Comparison of ENCODE assay signal across 8 mouse cellular contexts in genomic region chr11:116219885-116220284, GRCm38 (mm10). TPM values are rescaled to one million over a fixed set of nuclear protein-coding genes. Genes with fewer than 3 reads are reported as not detected.
A peak's percentile ranks its signal among the peaks of the same experiment; 100 is the strongest.
DNase-seq lines count a peak whose midpoint lies in the region; TF ChIP-seq lines count a peak whose summit lies in the region.

No protein-coding gene starts in this region.

- peak; percentile 72 to 84 for DNase-seq in heart, adult 18-20 months
- no peak for DNase-seq in heart, postnatal 25 days (ENCODE audit: low spot score)
- peak; percentile 77 for DNase-seq in ES-E14 (ENCODE audit: low read depth, low spot score)
- peak; percentile 49 to 76 for DNase-seq in cerebellum, postnatal 25 days
- no peak for DNase-seq in heart, embryonic 10.5 days (ENCODE audit: low spot score)
- peak in 1 of 2 experiments; percentile 69 for DNase-seq in layer of hippocampus, adult 2 months (ENCODE audit: low spot score in 2 of 2)
- peak; percentile 64 for DNase-seq in mesoderm, embryonic 11.5 days (ENCODE audit: low read depth, low spot score)
- peak; percentile 64 to 69 for DNase-seq in thymus, postnatal 36 days

- H3K36me3 ChIP-seq in ES-E14 (ENCODE audit: control insufficient read depth, insufficient read depth, low read length, poor library complexity, severe bottlenecking): no peaks in the 10 kb centered on the region
- H3K36me3 ChIP-seq in heart, embryonic 10.5 days: peaks cover 12% of the 10 kb centered on the region

- H3K9ac ChIP-seq in ES-E14 (ENCODE audit: insufficient read depth, low read depth, low read length, poor library complexity, severe bottlenecking): no peak overlapping the region

- H3K9me3 ChIP-seq in ES-E14 (ENCODE audit: control insufficient read depth, insufficient read depth, low read depth, low read length): no peaks in the 10 kb centered on the region
- peaks cover 8% of the 10 kb centered on the region; the same call in 1 of the 2 replicates for H3K9me3 ChIP-seq in heart, embryonic 10.5 days

- no peak overlapping the region for H3K4me3 ChIP-seq in ES-E14 (ENCODE audit: insufficient read depth in 1 of 2, low read depth in 1 of 2, low read length in 2 of 2, poor library complexity in 1 of 2, severe bottlenecking in 1 of 2)
- peak overlapping the region; percentile 1; the same call in 1 of the 2 replicates for H3K4me3 ChIP-seq in heart, embryonic 10.5 days
- no peak overlapping the region for H3K4me3 ChIP-seq in layer of hippocampus, adult 2 months

- H3K4me1 ChIP-seq in ES-E14 (ENCODE audit: control insufficient read depth in 2 of 2, insufficient read depth in 2 of 2, low read length in 2 of 2, poor library complexity in 1 of 2): peaks cover 0 to 11% of the 10 kb centered on the region in 2 experiments; a peak in 1 of 4 replicates
- H3K4me1 ChIP-seq in heart, embryonic 10.5 days: peaks cover 51% of the 10 kb centered on the region

- intact Hi-C loops in heart, postnatal 25 days (cut with DNase I): loop anchor here (2.0 to 5.0 kb wide), 3 partner anchors 53 to 133 kb away; partner anchors contain the start of genes Mrpl38 and Wbp2

- H3K27ac ChIP-seq in ES-E14 (ENCODE audit: insufficient read depth, low read depth, low read length, poor library complexity, severe bottlenecking): no peak overlapping the region
- H3K27ac ChIP-seq in heart, embryonic 10.5 days: peak overlapping the region; percentile 81
- no peak overlapping the region for H3K27ac ChIP-seq in layer of hippocampus, adult 2 months

- WGBS in heart, embryonic 10.5 days: 8% methylated on average over 4 of the region's 4 CpGs

- in situ Hi-C loops in ES-E14 (cut with MboI; ENCODE audit: low sequenced_read_pairs in 2 of 2, unreplicated experiment in 2 of 2): loop anchor here in 1 of 2 experiments (5.0 kb wide), 1 partner anchor 237 kb away; no protein-coding TSS in a partner anchor

- H3K27me3 ChIP-seq in heart, embryonic 10.5 days (ENCODE audit: insufficient read depth, poor library complexity, severe bottlenecking): peaks cover 54% of the 10 kb centered on the region

- TF ChIP-seq CTCF in layer of hippocampus, adult 2 months (conservative IDR thresholded peaks at IDR 0.05): peak; percentile 82

TF ChIP-seq in ES-E14, 5 proteins besides CTCF, POLR2A, EP300 and RAD21:
- TF ChIP-seq ZC3H11A (IDR thresholded peaks at IDR 0.05; ENCODE audit: borderline replicate concordance, low read depth, low read length): no peak

RNA-seq across cellular contexts. Expression of gene Evpl, which starts 18.0 kb away (rescaled TPM):
- total RNA-seq in heart, adult 18-20 months (2021): under 1 TPM; 0.15 to 0.46 TPM
- total RNA-seq in heart, postnatal 25 days (2021): under 1 TPM; 0.75 to 0.98 TPM
- 2.9 and 4.5 TPM in 2 replicates for total RNA-seq in ES-E14 (2012; rRNA removed)
- polyA plus RNA-seq in heart, embryonic 10.5 days (2016; fragmentation: Nextera tagmentation; extraction: Ambion mirVana): 0.67 and 1.5 TPM in 2 replicates
- total RNA-seq in layer of hippocampus, adult 2 months (2021): under 1 TPM; 0.67 to 0.93 TPM

RNA-seq across cellular contexts. Expression of gene Acox1, which starts 21.0 kb away (rescaled TPM):
- 100 to 1,000 TPM; 171 to 200 TPM for total RNA-seq in heart, adult 18-20 months (2021)
- total RNA-seq in heart, postnatal 25 days (2021): 100 to 1,000 TPM; 123 to 137 TPM
- total RNA-seq in ES-E14 (2012; rRNA removed): 11.2 and 16.5 TPM in 2 replicates
- polyA plus RNA-seq in heart, embryonic 10.5 days (2016; fragmentation: Nextera tagmentation; extraction: Ambion mirVana): 24.5 and 32.7 TPM in 2 replicates
- 100 to 1,000 TPM; 124 to 126 TPM for total RNA-seq in layer of hippocampus, adult 2 months (2021)

RNA-seq across cellular contexts. Expression of gene Ten1, which starts 21.2 kb away (rescaled TPM):
- total RNA-seq in heart, adult 18-20 months (2021): 10 to 100 TPM; 14.1 to 17.4 TPM
- total RNA-seq in heart, postnatal 25 days (2021): 10 to 100 TPM; 15.5 to 19.3 TPM
- total RNA-seq in ES-E14 (2012; rRNA removed): 17.0 and 19.1 TPM in 2 replicates
- polyA plus RNA-seq in heart, embryonic 10.5 days (2016; fragmentation: Nextera tagmentation; extraction: Ambion mirVana): 87.6 and 99.5 TPM in 2 replicates
- total RNA-seq in layer of hippocampus, adult 2 months (2021): 10 to 100 TPM; 39.6 to 40.1 TPM

RNA-seq across cellular contexts. Expression of gene Fbf1, which starts 51.9 kb away (rescaled TPM):
- 10 to 100 TPM; 13.5 to 18.1 TPM for total RNA-seq in heart, adult 18-20 months (2021)
- 10 to 100 TPM; 16.1 to 17.2 TPM for total RNA-seq in heart, postnatal 25 days (2021)
- 29.4 and 32.1 TPM in 2 replicates for total RNA-seq in ES-E14 (2012; rRNA removed)
- polyA plus RNA-seq in heart, embryonic 10.5 days (2016; fragmentation: Nextera tagmentation; extraction: Ambion mirVana): 27.7 and 30.6 TPM in 2 replicates
- total RNA-seq in layer of hippocampus, adult 2 months (2021): 10 to 100 TPM; 91.6 to 96.4 TPM

RNA-seq across cellular contexts. Expression of gene Srp68, which starts 54.1 kb away (rescaled TPM):
- total RNA-seq in heart, adult 18-20 months (2021): 10 to 100 TPM; 59.0 to 67.2 TPM
- total RNA-seq in heart, postnatal 25 days (2021): 10 to 100 TPM; 61.9 to 62.9 TPM
- 33.4 and 38.2 TPM in 2 replicates for total RNA-seq in ES-E14 (2012; rRNA removed)
- 90.7 and 101 TPM in 2 replicates for polyA plus RNA-seq in heart, embryonic 10.5 days (2016; fragmentation: Nextera tagmentation; extraction: Ambion mirVana)
- 10 to 100 TPM; 63.7 to 64.1 TPM for total RNA-seq in layer of hippocampus, adult 2 months (2021)

Comparison
In these comparisons a context has a peak if more than half of its experiments do, and no peak if none do; other contexts are left out.
1. DNase-seq: peak in heart, adult 18-20 months (2 of 2), ES-E14 (single experiment), cerebellum, postnatal 25 days (2 of 2), mesoderm, embryonic 11.5 days (single experiment) and thymus, postnatal 36 days (2 of 2); none in heart, postnatal 25 days (single experiment) and heart, embryonic 10.5 days (single experiment).